Mouse (Mus musculus) common myeloid progenitor, adult 5-6 weeks (primary cell): ENCODE data around the gene Hnrnpll. TPM values are rescaled to one million over a fixed set of nuclear protein-coding genes. Genes with fewer than 3 reads are reported as not detected.
"Not testable (repeated sequence)": the region's sequence is repeated elsewhere in the genome, so short reads cannot be mapped to it uniquely, and the experiment has no call there.

Experiments
- ATAC-seq: replicated peaks from 2 replicates; pipeline ENCODE4 v1.8.0; 2016; ENCODE audit warnings: low read depth, mild to moderate bottlenecking, moderate TSS enrichment, inconsistent platforms; ENCODE audit not compliant: poor library complexity, severe bottlenecking
- total RNA-seq: library from RNA; stranded (forward); fragments of 200-1000, 187-1606 nt; gene quantifications from 2 replicates; pipeline ENCODE4 v1.2.3, GENCODE M21; 2017

Gene Hnrnpll
- total RNA-seq, 1 experiment from 2014 or later = 53.9 TPM

DNA sequence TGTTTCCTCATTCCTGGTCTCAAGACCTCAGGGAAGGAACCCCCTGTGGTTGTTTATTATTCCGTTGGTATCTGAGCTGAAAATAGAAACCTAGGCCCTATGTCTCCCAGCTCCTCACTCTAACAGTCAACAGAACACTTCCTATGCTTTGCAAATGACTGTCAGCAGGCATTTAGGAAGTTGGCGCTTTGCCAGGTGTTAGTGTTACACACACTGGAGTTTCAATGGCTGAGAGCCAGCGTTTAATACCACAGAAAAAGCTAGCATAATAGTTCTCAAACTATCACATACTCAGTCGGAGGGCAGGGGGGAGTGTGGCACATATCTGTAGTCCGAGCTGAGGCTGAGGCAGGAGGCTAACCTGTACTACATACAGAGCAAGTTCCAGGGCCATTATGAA, 53.3 kb downstream of the Hnrnpll start:
- ATAC-seq = peak; percentile 27

DNA sequence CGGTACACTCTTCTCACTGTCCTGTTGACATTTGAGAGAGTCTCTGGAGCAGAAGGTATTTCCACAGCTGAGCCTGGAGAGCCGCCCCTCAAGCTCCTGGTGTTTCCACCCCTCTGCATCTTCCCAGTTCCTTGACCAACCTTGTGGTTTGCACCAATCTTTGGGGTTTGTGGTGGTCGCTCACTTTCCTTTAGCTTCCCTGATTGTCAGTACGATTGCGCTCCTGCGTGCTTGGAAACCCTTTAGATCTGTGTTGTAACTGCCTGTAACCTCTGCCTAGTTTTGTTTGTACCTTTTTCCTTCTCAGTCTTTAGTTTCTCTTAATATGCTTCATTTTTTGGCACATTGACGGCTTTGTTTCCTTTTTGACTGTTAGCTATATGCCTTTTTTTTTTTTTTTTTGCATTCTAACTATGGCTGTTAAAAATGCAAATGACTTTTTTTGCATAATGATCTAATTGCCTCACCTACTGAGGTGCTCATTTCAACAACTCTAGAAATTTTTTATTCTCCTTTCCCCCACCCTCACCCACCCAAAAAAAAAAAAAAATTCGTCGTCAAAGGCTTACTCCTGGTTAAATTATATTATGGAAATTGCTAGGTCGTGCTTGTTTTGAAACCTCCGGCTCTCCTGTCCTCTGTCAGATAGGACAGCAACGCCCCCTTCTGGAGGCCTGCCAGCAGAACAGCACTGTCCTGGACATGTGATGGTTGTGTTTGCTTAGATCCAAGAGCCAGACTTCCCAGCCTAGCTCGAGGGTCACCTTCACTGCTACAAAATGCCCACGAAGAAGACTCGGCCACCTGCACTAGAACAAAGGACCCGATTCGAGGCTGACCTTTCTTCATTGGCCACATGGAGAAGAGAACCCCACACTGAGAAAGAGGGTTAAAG, 57.5 kb downstream of the Hnrnpll start:
- peak; percentile 68 for ATAC-seq

DNA sequence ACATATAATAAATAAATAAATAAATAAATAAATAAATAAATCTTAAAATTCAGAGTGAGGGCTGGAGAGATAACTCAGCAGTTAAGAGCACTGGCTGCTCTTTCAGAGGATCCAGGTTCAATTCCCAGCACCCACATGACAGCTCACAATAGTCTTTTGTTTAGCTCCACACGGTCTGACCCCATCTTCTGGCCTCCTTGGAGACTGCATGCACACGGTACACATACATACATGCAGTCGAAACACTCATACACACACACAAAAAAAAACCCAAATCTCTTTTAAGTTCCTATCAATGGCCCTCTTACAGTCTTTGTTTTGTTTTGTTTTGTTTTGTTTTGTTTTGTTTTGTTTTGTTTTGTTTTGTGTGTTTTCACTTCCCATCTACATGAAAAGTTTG, 58.3 kb downstream of the Hnrnpll start:
- not testable (repeated sequence) for ATAC-seq

DNA sequence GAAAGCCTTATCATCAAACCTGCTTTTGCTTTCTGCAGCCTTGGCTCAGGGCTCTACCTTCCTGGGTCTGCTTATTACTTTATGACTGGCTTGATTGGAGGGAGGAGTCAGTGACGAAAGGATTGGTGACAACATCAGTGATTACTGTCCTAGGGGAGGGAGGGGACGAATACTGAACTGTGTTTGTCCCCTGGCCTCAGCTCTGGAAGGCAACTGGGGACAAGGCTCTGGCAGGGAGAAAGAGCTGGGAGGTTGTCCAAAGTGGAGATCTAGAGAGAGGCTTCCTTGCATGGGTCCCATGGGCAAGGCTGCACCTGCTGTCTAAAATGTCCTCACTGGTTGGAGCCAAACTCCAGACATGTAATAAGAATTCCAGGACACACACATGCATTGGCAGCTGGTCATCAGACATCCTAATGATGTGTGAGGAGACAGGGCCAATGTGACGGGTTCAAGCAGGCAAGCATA, 59.7 kb downstream of the Hnrnpll start:
- ATAC-seq = no peak

- no peak for ATAC-seq
Observed at GRCm38 (mm10) chr17:79999631-80000030, 62.5 kb downstream of the Hnrnpll start.

DNA sequence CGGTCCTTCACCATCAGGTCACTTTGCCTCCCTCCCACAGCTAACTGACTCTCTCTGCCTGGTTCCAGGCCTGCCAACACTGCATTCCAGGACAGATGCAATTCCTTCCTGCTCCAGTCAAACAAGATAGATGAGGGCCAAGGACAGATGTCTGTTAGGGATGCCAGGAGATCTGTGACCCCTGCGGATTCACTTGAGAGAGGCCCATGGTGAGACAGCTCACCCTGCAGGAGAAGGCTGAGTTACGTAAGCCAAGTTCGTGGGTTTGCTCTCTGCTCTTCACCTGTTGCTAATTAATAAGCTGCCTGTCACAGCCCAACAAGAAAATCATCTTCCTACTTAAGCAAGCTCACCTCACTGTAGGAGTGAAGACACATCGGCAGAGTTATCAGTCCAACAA, 63.1 kb downstream of the Hnrnpll start:
- no peak for ATAC-seq

DNA sequence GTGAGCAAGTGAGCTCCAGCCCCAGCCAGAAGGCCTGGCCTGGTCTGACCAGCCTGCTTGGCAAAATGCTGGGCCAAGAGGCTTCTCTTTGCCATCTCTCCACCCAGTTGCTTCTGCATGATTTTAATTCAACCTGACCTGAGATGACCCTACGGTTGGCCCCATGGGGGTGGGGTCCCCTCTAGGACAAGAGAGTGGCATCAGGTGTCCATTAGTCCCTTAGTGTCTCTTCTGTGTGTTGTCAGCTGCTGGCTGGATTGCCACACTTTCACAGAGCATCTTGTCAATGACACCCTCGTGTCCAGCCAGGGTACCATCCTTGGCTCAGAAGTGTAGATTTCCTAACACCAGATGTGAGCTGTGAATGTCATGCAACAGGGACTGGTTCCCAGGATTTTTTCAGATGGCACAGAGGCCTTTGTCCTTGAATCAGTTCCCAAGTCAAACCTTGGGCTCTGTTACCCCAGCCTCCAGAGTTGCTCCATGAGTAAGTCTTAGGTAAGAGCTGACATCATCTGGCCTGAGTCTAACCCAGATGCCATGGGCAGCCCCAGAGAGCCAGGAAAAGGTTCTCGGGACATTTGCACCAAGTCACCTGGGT, 66.9 kb downstream of the Hnrnpll start:
- ATAC-seq = no peak

DNA sequence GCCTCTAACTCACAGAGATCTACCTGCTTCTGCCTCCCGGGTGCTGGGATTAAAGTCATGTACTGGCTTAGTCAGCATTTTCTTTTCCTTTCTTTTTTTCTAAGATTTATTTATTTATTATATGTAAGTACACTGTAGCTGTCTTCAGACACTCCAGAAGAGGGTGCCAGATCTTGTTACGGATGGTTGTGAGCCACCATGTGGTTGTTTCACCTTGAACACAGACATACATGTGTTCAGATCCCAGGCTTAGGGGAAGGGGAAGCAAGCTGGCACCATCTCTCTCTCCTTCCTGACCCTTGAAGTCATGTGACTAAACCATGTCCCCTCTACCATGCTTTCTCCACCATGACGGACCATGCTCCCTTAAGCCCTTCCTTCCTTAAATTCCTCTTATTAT, 70.0 kb downstream of the Hnrnpll start:
- ATAC-seq = no peak

DNA sequence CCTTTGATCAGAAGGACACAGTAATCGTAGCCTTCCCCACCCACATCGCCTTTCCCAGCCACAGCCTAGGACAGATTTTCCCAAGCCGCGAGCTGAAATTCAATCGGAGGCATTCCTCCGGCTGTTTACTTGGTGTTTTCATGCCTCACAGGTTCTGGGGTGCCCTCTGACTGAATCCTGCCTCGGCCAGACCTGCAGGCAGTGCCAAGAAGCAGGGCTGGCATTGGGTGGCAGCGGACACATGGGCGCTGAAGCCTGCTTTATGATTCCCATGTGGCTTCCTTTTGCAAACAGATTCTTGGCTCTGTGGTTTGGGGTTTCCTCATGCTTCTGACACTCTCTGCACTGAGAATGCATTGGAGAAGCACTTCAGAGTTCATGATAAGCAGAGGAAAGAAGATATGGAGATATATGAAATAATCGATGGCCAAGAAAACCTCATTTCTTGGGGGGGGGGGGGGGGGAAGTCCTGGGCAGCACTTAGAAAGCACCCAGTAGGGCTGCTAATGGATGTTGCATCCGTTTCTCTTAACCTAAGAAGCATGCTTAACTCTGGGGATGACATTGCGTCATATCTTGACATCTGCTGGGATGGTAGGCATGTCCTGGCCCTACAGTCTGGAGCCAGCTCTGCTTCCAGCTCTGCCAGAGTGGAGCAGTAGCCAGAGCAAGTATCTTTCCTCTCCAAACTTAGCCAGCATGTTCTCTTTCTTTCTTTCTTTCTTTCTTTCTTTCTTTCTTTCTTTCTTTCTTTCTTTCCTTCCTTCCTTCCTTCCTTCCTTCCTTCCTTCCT, 70.8 kb downstream of the Hnrnpll start:
- peak; percentile 91 for ATAC-seq

DNA sequence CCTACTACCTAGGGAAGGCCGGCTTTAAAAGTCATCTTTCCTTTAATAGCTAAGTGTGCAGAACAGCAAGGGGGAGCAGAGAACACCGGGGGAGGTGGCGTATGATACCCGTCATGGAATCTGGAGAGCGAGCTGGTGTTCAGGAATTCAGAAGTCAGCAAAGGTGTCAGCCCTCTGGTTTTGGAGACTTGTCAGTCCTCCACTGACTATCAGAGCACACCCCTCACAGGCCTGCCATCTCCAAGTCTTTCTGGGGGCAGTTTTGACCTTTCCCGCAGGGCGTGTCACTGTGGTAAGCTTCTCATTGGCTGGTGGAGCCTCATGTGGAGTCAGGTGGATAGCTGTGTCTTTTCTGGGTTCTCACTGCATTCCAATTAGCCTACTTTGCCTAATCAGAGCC, 72.0 kb downstream of the Hnrnpll start:
- ATAC-seq = no peak

DNA sequence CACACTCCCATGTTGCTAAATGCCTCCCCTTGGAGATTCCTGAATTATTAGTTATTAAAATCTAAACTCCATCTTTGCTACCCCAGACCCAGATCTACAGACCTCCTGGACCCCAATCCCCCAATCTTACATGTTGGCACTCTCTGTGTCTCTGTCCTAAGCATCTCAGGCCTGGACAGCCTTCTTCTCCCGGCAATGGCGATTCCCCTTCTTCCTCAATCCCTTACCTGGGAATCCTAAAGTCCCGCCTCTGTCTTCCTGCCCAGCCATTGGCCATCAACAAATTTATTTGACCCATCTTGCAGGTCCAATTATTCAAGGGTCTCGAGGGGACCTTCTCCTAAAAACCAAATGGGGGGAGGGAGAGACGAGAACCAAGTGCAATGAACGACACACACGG, 77.7 kb downstream of the Hnrnpll start:
- ATAC-seq = no peak

GRCm38 (mm10) chr17:79982955-79983529, 79.1 kb downstream of the Hnrnpll start:
- ATAC-seq = no peak

DNA sequence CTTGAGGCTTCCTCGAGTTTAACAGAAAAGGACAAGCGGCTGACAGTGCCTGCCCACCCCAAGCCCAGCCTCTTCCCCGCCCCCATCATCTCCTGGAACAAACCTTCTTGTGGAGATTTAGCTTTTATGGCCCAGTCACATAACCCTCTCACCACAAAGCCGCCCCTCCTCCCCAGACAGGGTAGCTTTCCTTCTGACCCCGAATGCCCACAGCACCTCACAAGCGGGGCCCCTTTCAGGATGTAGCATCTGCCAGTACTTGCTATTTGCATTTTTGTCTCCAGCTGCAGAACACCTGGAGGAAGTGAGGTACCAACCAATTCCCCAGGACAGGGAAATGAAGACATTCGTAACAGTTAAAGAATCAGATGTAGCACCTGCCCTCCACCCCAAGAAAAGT, 79.6 kb downstream of the Hnrnpll start:
- 0 out of 2 replicates have a peak, but pooled peaks have one; percentile 6 for ATAC-seq

- ATAC-seq = peak; percentile 31; the same call in 1 of the 2 replicates
Observed at GRCm38 (mm10) chr17:79981758-79982481, 80.2 kb downstream of the Hnrnpll start.

- ATAC-seq = no peak
Observed at GRCm38 (mm10) chr17:79981348-79981747, 80.8 kb downstream of the Hnrnpll start.

GRCm38 (mm10) chr17:79980421-79981120, 81.6 kb downstream of the Hnrnpll start:
- no peak for ATAC-seq
